Mouse (Mus musculus) heart, adult 2 months (tissue): ENCODE data around the gene Cenpo.

Experiments used
- CTCF ChIP-seq: fragments of 200-600 bp; IDR thresholded peaks from 2 replicates; pipeline ENCODE4 v1.8.1; 2022; ENCODE audit warnings: antibody characterized with exemption, mild to moderate bottlenecking, moderate library complexity
- POLR2A ChIP-seq: fragments of 200-500 bp; IDR thresholded peaks from 2 replicates; pipeline ENCODE4 v1.6.1; 2011; ENCODE audit warnings: mild to moderate bottlenecking, low read depth, low read length, control low read depth; ENCODE audit not compliant: insufficient read depth

GRCm38 (mm10) chr12:4169622-4170021 lies 64.5 kb downstream of the Cenpo start:
- TF ChIP-seq CTCF (no peak), POLR2A (no peak)
